Mouse (Mus musculus): ENCODE measurements around the gene Prpsap1.

Gene Prpsap1

DNA sequence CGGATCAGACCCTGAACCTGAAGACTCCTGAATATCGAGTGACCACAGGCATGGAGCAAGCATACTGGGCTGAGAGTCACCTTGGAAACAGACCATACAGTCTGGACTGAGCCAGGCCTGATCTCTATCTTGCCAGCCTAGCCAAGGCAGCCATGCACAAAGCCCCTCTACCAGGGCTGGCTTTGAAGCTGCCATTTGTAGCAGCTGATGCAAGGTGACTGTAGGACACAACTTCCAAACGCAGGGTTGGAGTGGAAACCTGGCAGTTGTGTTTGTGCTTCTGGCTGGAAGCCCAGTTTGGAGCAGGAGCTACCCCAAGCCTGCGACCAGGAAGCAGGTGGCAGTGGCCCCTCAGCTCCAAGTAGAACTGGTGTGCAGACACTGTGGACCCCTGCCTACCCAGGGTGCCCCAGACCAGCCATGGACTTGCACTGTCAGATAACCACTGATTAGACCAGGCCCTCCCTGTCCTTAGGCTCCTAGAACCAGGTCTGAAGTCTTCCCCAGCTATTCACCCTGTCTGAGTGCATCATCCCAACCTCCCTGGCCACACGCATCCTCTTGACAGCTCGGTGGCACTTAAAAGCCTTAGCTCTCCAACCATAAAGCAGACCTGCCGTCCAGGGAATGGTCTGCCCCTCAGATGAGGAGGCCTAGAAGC, 53.5 kb downstream of the Prpsap1 start:
- no peak for DNase-seq

DNA sequence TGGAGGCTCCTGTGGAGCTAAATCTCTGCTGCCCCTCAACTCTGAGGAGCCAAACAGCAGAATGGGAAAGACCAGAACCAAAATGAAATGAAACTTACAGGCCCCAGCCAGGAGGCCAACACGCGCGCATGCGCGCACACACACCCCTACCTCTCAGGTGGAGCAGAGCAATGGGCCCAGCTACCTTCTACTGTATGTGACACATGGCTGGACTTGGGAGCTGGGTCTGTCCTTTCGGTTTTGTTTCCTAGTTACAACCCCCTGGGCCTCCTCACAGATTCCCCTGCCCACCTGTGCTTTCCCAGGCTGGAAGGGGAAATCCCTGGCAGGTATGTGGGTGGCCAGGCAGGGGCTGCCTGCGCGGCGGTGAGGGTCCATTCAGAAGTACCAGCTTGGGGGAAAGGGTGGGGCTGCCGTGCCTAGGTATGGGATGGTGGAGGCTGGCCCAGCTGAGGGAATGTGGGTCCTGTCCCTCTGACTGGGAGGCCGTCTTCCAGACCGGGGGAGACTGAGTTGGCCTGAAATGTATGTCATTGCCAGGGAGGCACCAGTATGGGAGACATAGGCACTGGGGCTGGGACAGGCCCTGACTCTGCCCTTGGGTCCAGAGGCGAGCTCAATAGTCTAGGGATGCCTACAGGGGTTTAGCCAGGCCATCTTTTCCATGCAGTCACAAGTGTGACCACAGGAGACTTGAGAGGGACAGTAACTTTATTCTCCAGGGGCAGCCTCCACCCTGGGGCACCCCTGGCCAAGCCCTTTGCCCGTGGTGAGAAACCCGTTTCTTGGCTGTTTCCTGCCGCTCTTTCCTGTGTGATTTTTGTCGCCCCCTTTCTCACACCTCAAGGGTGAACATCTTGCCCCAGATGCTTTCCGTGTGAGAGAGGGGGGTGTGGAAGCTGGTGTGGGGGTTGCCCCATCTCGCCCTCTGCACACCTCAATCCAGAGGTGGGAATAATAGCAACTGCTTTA, 54.4 kb downstream of the Prpsap1 start:
- peak; percentile 66 for DNase-seq

GRCm38 (mm10) chr11:116437541-116437940, 56.5 kb downstream of the Prpsap1 start:
- DNase-seq = no peak

- peak; percentile 22 for DNase-seq
Observed at GRCm38 (mm10) chr11:116436725-116437331, 57.2 kb downstream of the Prpsap1 start.

GRCm38 (mm10) chr11:116435992-116436724, 57.8 kb downstream of the Prpsap1 start:
- no peak for DNase-seq

DNA sequence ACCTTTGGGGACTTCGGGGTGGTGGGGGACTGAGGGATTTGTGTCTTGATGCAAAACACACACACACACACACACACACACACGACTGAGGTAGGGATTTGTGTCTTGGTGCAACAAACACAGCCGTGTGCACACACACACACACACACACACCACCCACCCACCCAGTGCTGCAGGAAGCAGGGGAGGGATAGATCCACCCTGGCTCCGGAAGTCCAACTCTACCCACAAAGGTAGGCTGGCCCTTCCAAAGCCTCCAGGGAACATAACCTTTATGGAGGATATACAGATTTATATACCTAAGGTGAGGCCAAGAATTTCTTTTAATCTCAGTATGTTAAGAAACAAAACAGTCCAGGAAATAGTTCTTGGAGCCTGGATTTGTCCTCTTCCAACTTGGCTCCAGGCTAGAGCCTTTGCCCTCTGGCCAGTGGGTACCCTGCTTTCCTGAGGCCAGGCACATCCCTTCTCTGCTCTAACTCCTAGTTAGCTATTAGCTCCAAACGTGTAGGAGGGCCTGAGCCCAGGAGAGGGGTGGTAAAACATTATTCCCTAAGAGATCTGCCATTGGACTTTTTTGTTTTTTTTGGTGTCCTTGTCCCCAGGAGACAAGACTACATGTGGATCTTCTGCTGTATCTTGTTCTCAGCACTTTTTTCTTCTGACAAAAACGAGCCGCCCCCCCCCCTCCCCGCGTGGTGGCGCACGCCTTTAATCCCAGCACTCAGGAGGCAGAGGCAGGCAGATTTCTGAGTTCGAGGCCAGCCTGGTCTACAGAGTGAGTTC, 58.8 kb downstream of the Prpsap1 start:
- DNase-seq = peak; percentile 51

DNA sequence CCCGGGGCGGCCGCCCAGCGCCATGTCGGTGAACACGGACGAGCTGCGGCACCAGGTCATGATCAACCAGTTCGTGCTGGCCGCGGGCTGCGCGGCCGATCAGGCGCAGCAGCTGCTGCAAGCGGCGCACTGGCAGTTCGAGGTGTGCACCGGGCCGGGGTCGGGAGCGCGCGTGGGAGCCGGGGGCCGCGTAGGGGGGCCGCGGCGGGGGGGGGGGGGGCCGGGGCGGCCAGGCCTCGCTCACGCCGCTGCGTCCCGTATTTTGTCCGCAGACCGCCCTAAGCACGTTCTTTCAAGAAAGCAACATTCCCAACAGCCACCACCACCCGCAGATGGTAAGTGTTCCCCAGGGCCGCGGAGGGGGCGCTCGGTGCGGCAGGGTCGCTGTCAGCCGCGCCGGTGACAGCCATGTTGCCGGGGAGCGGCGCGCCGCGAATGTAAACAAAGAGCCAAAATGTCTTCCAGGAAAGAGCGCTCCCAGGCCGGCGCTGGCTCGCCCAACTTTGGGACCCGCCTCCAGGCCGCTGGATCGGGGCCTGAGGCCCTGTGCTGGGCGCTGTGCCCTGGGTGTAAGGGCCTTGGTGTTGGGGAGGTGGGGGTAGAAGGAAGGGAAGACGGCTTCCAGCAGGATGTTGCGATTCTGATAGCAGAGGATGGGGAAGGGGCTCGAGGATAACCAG, 59.6 kb downstream of the Prpsap1 start:
- DNase-seq = peak; percentile 76

DNA sequence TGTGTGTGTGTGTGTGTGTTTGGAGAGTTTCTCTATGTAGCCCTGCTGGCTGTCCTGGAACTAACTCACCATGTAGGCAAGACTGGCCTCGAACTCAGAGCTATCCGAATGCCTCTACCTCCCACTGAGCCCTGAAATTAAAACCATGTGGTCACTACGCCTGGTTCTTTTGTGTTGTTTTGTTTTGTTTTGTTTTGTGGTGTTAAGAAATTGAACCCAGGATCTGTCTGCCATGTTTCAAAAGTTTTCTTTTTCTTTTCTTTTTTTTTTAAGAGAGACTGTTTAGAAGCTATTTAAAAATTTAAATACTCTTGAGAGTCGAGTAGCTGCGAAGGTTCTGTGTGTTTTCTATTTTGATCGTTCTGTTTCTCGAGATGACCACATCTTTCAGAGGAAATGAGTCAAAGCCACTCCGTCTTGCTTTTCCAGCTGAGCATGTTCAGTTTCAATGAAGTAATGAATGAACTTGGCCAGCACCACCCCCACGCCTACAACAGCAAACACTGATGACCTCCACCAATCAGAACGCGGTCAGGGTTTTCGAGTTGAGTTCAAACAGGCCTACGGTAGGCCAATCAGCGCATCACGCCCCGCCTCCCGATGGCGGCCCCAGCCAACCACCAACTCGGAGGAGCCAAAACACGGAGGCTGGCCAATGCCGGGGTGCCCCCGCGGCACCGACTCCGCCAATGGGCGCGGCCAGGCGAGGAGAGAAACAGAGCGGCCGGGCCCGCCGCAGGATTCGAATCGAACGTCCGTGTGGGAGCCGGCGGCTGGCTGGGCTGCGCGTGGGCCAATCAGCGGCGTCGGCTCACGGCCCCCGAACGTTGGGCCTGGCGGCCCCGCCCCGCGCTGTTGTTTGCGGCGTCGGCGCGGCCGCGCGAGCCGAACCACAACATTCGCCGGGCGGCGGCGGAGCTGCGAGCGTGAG, 60.4 kb downstream of the Prpsap1 start, which contains the start of gene Ubald2:
TSS of gene Ubald2 (plus strand) at position 739 of the 931 bp plus-strand sequence.
- peak; percentile 99 for DNase-seq

- no peak for DNase-seq
Observed at GRCm38 (mm10) chr11:116432593-116433355, 61.2 kb downstream of the Prpsap1 start.

DNA sequence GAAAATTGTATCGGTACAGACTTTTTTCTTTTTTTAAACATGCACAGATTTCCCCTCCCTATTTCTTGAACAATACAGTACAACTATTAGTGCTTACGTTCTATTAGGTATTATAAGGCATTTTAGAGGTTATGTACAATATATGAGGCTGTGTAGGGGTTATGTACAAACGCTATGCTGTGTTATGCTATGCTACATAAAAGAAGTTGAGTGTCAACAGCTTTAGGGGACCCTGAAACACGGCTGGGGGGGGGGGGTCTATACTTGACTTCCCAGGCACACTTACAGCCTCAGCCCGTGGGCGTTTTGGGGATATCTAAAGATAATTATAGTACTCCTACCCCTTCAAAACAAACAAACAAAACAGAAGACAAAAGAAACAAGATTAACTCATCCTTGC, 61.9 kb downstream of the Prpsap1 start:
- no peak for DNase-seq

DNA sequence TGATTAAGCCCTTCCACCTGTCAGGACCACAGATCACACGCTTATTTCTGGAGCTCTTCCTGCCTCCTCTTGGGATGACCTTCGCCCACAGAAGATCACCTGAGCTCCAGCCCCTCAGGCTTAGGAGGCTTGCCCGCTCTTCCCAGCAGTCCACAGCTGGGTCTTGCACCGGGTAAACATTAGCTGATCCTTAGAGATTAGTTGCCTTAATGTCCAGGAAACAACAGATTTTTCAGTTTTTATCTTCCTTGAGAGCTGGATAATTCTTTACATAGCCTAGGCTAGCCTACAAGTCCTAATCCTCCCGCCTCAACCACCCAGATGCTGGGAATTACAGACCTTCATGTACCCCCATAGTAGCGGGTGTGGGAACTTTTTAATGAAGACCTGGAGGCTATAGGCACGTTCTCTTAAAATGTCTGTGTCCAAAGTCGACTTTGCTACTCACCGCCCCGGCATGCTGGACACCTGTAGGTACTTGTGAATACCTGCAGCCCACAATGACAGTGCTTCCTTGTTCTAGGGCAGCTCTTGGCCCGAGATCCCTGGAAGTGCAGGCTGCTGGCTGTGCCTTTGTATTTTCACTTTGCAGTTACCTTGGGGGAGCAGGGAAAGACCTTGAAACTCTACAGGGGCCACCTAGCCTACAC, 62.4 kb downstream of the Prpsap1 start:
- DNase-seq = no peak

DNA sequence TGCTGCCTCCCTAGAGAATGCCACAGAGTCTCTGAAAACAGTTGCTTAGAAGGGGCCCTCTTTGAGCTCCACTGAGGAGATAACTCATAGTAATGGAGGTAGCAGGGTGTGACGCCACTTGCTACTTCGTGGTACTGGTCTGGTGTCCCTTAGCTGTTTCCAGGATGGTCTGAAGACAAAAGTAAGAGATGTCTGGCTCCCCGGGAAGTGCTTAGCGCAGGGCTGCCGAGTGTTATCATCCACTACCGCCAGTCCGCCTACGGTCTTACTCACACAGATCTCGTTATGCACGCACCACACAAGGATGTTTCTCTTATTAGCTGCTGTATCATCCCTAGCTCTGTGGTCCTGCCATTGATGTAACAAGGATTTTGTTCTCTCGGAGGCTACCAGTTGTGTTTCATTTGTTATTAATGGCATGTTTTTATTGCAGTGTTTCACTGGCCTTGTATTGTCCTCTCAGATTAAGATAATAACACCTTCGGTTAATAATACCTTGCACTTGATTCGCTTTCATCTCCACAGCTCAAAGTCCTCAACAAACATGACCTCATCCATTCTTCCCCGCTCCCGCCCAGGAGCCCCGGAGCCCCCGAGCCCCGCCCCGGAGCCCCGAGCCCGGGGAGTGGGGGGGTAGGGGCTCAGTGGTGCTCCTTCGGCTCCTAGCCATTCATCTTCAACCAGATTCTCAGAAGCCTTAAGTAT, 63.1 kb downstream of the Prpsap1 start:
- DNase-seq = no peak

- no peak for DNase-seq
Observed at GRCm38 (mm10) chr11:116429862-116430613, 64.0 kb downstream of the Prpsap1 start.

DNA sequence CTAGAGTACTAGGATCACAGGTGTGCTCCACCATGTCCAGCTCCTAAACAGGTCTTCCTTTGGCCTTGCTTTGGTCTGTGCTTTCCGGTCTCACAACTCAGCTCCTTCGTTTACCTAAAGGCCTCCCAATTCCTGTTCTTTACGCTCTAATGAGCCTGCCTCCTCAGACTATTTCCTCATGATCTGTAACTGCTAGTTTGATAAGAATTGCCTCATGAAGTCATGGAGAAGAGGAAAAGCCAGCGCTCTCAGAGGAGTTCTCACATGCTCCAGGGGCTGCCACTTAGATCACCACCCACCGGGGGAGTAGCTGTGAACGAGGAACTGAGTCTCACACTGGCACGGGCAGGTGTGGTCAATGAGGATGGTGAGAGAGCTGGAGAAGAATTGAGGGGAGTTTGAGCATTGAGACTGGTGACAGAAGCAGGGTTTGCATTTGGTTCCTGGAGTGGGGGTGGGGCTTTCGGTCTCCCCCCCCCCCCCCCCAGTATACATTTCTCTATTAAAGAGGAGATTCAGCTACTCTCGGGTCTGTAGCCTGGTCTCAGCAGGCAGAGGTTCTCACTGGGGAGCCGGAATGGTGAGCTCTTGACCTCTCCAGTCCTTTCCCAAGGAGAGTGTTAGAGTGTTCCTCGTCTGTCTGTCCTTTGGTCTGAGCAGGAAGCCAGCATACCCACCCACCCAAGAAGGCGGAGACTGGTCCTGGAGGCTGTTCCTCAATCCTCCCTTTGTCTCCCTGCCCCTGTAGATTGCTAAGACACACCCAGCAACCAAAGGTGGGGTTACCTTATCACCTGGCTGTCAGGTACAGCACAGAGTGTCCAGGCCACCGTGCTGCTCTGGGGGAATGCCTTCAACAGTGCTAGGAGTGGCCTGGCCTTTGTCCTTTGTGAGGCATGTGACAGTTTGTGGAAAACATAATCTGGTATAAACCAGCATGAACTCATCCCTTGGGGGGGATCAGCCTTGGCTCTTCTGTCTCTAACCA, 64.8 kb downstream of the Prpsap1 start:
- no peak for DNase-seq

DNA sequence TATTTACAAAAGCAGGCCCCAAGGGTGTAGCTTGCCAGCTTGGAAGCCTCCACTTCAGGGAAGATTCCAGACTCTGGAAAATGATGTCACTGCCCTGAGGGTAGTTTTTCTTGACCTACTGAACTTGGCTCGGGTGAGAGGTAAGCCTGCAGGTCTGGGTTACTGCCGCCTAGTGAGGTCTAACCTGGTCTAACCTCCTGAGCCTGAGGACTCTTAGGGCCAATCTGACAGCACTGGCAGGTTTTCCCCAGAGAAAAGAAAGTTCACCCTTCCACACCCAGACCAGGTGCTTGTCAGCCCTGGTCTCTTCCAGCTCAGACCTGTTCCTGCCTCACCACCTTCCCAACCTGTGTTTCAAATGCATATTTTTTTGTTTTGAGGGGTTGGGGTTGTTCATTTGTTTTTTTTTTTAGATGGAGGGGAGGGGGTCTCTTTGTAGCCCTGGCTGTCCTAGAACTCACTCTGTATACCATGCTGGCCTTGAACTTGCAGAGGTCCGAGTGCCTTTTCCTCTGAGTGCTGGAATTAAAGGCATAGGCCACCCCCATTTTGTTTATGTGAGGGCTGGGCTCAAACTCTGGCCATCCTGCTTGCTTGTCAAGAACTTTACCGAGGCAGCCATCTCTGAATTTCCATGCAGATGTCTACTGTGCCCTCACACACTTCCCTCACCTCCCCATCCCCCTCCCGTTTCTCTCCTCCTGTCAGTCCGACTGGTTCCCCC, 67.0 kb downstream of the Prpsap1 start:
- DNase-seq = no peak
